Mouse (Mus musculus) midbrain, embryonic 14.5 days (tissue): Measurements from ENCODE around the gene Slc16a10. TPM values are rescaled to one million over a fixed set of nuclear protein-coding genes. Genes with fewer than 3 reads are reported as not detected.

Source experiments
- ATAC-seq: fragments of 200-750 bp; cut with Nextera tagmentation; 2 replicates; pipeline ENCODE4 v1.8.0; 2017; ENCODE audit warnings: moderate number of reproducible peaks, moderate library complexity; ENCODE audit not compliant: low FRiP score, low TSS enrichment
- DNase-seq: peaks from one replicate; pipeline ENCODE4 v3.0.0-alpha.2; 2015
- H3K27ac ChIP-seq: fragments of 300-500 bp; sonication (generic); replicated peaks from 2 replicates; pipeline ENCODE4 v1.5.1; 2014; ENCODE audit warnings: mild to moderate bottlenecking, low read depth, low read length, moderate library complexity
- H3K27me3 ChIP-seq: fragments of 300-500 bp; sonication (generic); 2 replicates; pipeline ENCODE4 v1.6.1; 2014; ENCODE audit warnings: low read length, control low read depth, mixed read lengths; ENCODE audit not compliant: control insufficient read depth, insufficient read depth
- H3K36me3 ChIP-seq: fragments of 300-500 bp; sonication (generic); 2 replicates; pipeline ENCODE4 v1.6.1; 2014; ENCODE audit warnings: low read length, control low read depth; ENCODE audit not compliant: control insufficient read depth, insufficient read depth
- H3K4me1 ChIP-seq: fragments of 300-500 bp; sonication (generic); 2 replicates; pipeline ENCODE4 v1.6.1; 2014; ENCODE audit warnings: mild to moderate bottlenecking, antibody characterized with exemption, low read length, control low read depth; ENCODE audit not compliant: control insufficient read depth, insufficient read depth
- H3K4me2 ChIP-seq: fragments of 300-500 bp; sonication (generic); 2 replicates; pipeline ENCODE4 v1.6.1; 2014; ENCODE audit warnings: mild to moderate bottlenecking, low read length, moderate library complexity
- H3K4me3 ChIP-seq: fragments of 300-500 bp; sonication (generic); replicated peaks from 2 replicates; pipeline ENCODE4 v1.5.1; 2014; ENCODE audit warnings: low read depth, low read length
- H3K9ac ChIP-seq: fragments of 300-500 bp; sonication (generic); replicated peaks from 2 replicates; pipeline ENCODE4 v1.6.1; 2014; ENCODE audit warnings: mild to moderate bottlenecking, low read length, moderate library complexity
- H3K9me3 ChIP-seq: fragments of 300-500 bp; sonication (generic); 2 replicates; pipeline ENCODE4 v1.6.1; 2016; ENCODE audit warnings: low read length, control low read depth, mixed read lengths; ENCODE audit not compliant: control insufficient read depth
- WGBS: fragments of 180-500 bp; shearing (Covaris S2); extraction: QIAGEN DNeasy Blood & Tissue Kit; methylation state at CpG from one replicate; pipeline ENCODE4 v1.1.7; 2014; 5-methylcytosine and 5-hydroxymethylcytosine counted together
- polyA plus RNA-seq: library from polyadenylated mRNA; unstranded; fragments of >200 nt; fragmentation: Nextera tagmentation; extraction: Ambion mirVana; gene quantifications from 2 replicates; pipeline ENCODE4 v1.2.1, GENCODE M21; 2014

The Slc16a10 gene
- polyA plus RNA-seq, 1 experiment from 2014 or later: 3.2 TPM

GRCm38 (mm10) chr10:40050763-40051162, 91.3 kb downstream of the Slc16a10 start:
- Histone ChIP-seq H3K27ac (no peak overlapping the region), H3K4me3 (no peak overlapping the region), H3K36me3 (no peaks in the 10 kb centered on the region), H3K9me3 (no peaks in the 10 kb centered on the region), H3K4me2 (no peak overlapping the region), H3K9ac (no peak overlapping the region), H3K4me1 (no peaks in the 10 kb centered on the region), H3K27me3 (no peaks in the 10 kb centered on the region)
- ATAC-seq (no peak), DNase-seq (no peak)
- WGBS: 93% methylated on average over 2 of the region's 2 CpGs

GRCm38 (mm10) chr10:40041339-40041738, 100.7 kb downstream of the Slc16a10 start:
- H3K27ac ChIP-seq: no peak overlapping the region
- H3K4me2 ChIP-seq: no peak overlapping the region
- ATAC-seq: no peak
- no peaks in the 10 kb centered on the region for H3K27me3 ChIP-seq
- peak; percentile 23 for DNase-seq
- H3K4me3 ChIP-seq: no peak overlapping the region
- H3K9me3 ChIP-seq: no peaks in the 10 kb centered on the region
- no peaks in the 10 kb centered on the region for H3K36me3 ChIP-seq
- H3K9ac ChIP-seq: no peak overlapping the region
- WGBS: 15% methylated on average over 4 of the region's 4 CpGs
- no peaks in the 10 kb centered on the region for H3K4me1 ChIP-seq

- Histone ChIP-seq H3K36me3 (no peaks in the 10 kb centered on the region), H3K4me2 (peak overlapping the region; percentile 30), H3K9me3 (no peaks in the 10 kb centered on the region), H3K27ac (peak overlapping the region; percentile 70), H3K27me3 (no peaks in the 10 kb centered on the region), H3K9ac (peak overlapping the region; percentile 10; the same call in 1 of the 2 replicates), H3K4me3 (no peak overlapping the region), H3K4me1 (no peaks in the 10 kb centered on the region)
- ATAC-seq (peak; percentile 70; the same call in 1 of the 2 replicates), DNase-seq (peak; percentile 80)
- 49% methylated on average over 24 of the region's 24 CpGs for WGBS
These were observed 105.1 kb downstream of the Slc16a10 start for GRCm38 (mm10) chr10:40036686-40037560.

GRCm38 (mm10) chr10:40034956-40035355, 107.1 kb downstream of the Slc16a10 start:
- 95% methylated on average over 6 of the region's 6 CpGs for WGBS
- no peaks in the 10 kb centered on the region for H3K27me3 ChIP-seq
- H3K36me3 ChIP-seq: no peaks in the 10 kb centered on the region
- no peaks in the 10 kb centered on the region for H3K4me1 ChIP-seq
- H3K9ac ChIP-seq: no peak overlapping the region
- H3K4me3 ChIP-seq: no peak overlapping the region
- ATAC-seq (no peak), DNase-seq (no peak)
- H3K9me3 ChIP-seq: no peaks in the 10 kb centered on the region
- no peak overlapping the region for H3K4me2 ChIP-seq
- H3K27ac ChIP-seq: no peak overlapping the region

- no peak for ATAC-seq
- no peaks in the 10 kb centered on the region for H3K36me3 ChIP-seq
- H3K4me1 ChIP-seq: no peaks in the 10 kb centered on the region
- no peak overlapping the region for H3K27ac ChIP-seq
- 88% methylated on average over 2 of the region's 2 CpGs for WGBS
- H3K9ac ChIP-seq: no peak overlapping the region
- DNase-seq: no peak
- H3K9me3 ChIP-seq: no peaks in the 10 kb centered on the region
- no peak overlapping the region for H3K4me3 ChIP-seq
- H3K27me3 ChIP-seq: no peaks in the 10 kb centered on the region
- no peak overlapping the region for H3K4me2 ChIP-seq
These were observed 109.2 kb downstream of the Slc16a10 start for GRCm38 (mm10) chr10:40032897-40033296.

GRCm38 (mm10) chr10:40030716-40031115, 111.3 kb downstream of the Slc16a10 start:
- H3K9me3 ChIP-seq: no peaks in the 10 kb centered on the region
- no peaks in the 10 kb centered on the region for H3K36me3 ChIP-seq
- H3K27me3 ChIP-seq: no peaks in the 10 kb centered on the region
- DNase-seq: no peak
- H3K4me3 ChIP-seq: no peak overlapping the region
- no peaks in the 10 kb centered on the region for H3K4me1 ChIP-seq
- no peak overlapping the region for H3K9ac ChIP-seq
- ATAC-seq: no peak
- 93% methylated on average over 6 of the region's 6 CpGs for WGBS
- H3K4me2 ChIP-seq: no peak overlapping the region
- H3K27ac ChIP-seq: no peak overlapping the region

GRCm38 (mm10) chr10:40029610-40030009, 112.4 kb downstream of the Slc16a10 start:
- WGBS: 91% methylated on average over 2 of the region's 2 CpGs
- H3K4me2 ChIP-seq: no peak overlapping the region
- H3K4me3 ChIP-seq: no peak overlapping the region
- no peak overlapping the region for H3K27ac ChIP-seq
- no peaks in the 10 kb centered on the region for H3K27me3 ChIP-seq
- H3K4me1 ChIP-seq: peaks cover 5% of the 10 kb centered on the region; the same call in 1 of the 2 replicates
- no peak overlapping the region for H3K9ac ChIP-seq
- H3K36me3 ChIP-seq: no peaks in the 10 kb centered on the region
- no peaks in the 10 kb centered on the region for H3K9me3 ChIP-seq
- ATAC-seq (no peak), DNase-seq (no peak)

- Histone ChIP-seq H3K9ac (no peak overlapping the region), H3K27ac (no peak overlapping the region), H3K36me3 (no peaks in the 10 kb centered on the region), H3K4me2 (no peak overlapping the region), H3K4me1 (peaks cover 15% of the 10 kb centered on the region; the same call in 1 of the 2 replicates), H3K4me3 (no peak overlapping the region), H3K9me3 (no peaks in the 10 kb centered on the region), H3K27me3 (no peaks in the 10 kb centered on the region)
- WGBS: 89% methylated on average over 8 of the region's 8 CpGs
- DNase-seq: no peak
- ATAC-seq: no peak
These were observed 114.0 kb downstream of the Slc16a10 start for GRCm38 (mm10) chr10:40028091-40028490.

GRCm38 (mm10) chr10:40026546-40026945, 115.5 kb downstream of the Slc16a10 start:
- Histone ChIP-seq H3K27me3 (no peaks in the 10 kb centered on the region), H3K27ac (no peak overlapping the region), H3K9me3 (no peaks in the 10 kb centered on the region), H3K4me2 (no peak overlapping the region), H3K9ac (no peak overlapping the region), H3K4me1 (peaks cover 15% of the 10 kb centered on the region; the same call in 1 of the 2 replicates), H3K4me3 (no peak overlapping the region), H3K36me3 (no peaks in the 10 kb centered on the region)
- ATAC-seq (no peak), DNase-seq (no peak)
- 97% methylated on average over 5 of the region's 5 CpGs for WGBS
